Mouse (Mus musculus) heart, embryonic 10.5 days (tissue): ENCODE data around the gene Vps33a. TPM values are rescaled to one million over a fixed set of nuclear protein-coding genes. Genes with fewer than 3 reads are reported as not detected.

Experiments
- DNase-seq: peaks from one replicate; pipeline ENCODE4 v3.0.0-alpha.2; 2017; ENCODE audit warnings: low spot score
- H3K27ac ChIP-seq: fragments of 300-500 bp; sonication (generic); 2 replicates; pipeline ENCODE4 v1.5.1; 2016; ENCODE audit warnings: mild to moderate bottlenecking
- H3K27me3 ChIP-seq: fragments of 300-500 bp; sonication (generic); 2 replicates; pipeline ENCODE4 v1.6.1; 2016; ENCODE audit warnings: mild to moderate bottlenecking; ENCODE audit not compliant: poor library complexity, insufficient read depth, severe bottlenecking
- H3K36me3 ChIP-seq: fragments of 300-500 bp; sonication (generic); 2 replicates; pipeline ENCODE4 v1.6.1; 2016; ENCODE audit warnings: mild to moderate bottlenecking, moderate library complexity
- H3K4me1 ChIP-seq: fragments of 300-500 bp; sonication (generic); 2 replicates; pipeline ENCODE4 v1.6.1; 2016; ENCODE audit warnings: mild to moderate bottlenecking
- H3K4me3 ChIP-seq: fragments of 300-500 bp; sonication (generic); 2 replicates; pipeline ENCODE4 v1.5.1; 2016; ENCODE audit warnings: mild to moderate bottlenecking, moderate library complexity
- H3K9me3 ChIP-seq: fragments of 300-500 bp; sonication (generic); 2 replicates; pipeline ENCODE4 v1.6.1; 2016; ENCODE audit warnings: mild to moderate bottlenecking, moderate library complexity
- WGBS: fragments of 180-500 bp; shearing (Covaris S2); methylation state at CpG from one replicate; pipeline ENCODE4 v1.1.7; 2016; 5-methylcytosine and 5-hydroxymethylcytosine counted together
- polyA plus RNA-seq: library from polyadenylated mRNA; unstranded; fragments of >200 nt; fragmentation: Nextera tagmentation; extraction: Ambion mirVana; gene quantifications from 2 replicates; pipeline ENCODE4 v1.2.1, GENCODE M21; 2016

The Vps33a gene
- polyA plus RNA-seq, 1 experiment from 2014 or later, result 23.5 TPM

GRCm38 (mm10) chr5:123573362-123573761 lies 524 bp upstream of the Vps33a start:
- H3K4me1 ChIP-seq, result peaks cover 10% of the 10 kb centered on the region
- WGBS, result 58% methylated on average over 8 of the region's 8 CpGs
- H3K27me3 ChIP-seq, result no peaks in the 10 kb centered on the region
- H3K36me3 ChIP-seq, result peaks cover 34% of the 10 kb centered on the region
- peak overlapping the region; percentile 79 for H3K4me3 ChIP-seq
- H3K9me3 ChIP-seq, result no peaks in the 10 kb centered on the region
- H3K27ac ChIP-seq, result 0 out of 2 replicates have a peak overlapping the region, but pooled peaks have one; percentile 87
- DNase-seq, result no peak

GRCm38 (mm10) chr5:123561128-123561527 lies 11.7 kb downstream of the Vps33a start:
- Histone ChIP-seq H3K27ac (no peak overlapping the region), H3K27me3 (no peaks in the 10 kb centered on the region), H3K4me3 (no peak overlapping the region), H3K36me3 (peaks cover 93% of the 10 kb centered on the region), H3K4me1 (no peaks in the 10 kb centered on the region), H3K9me3 (no peaks in the 10 kb centered on the region)
- 93% methylated on average over 11 of the region's 11 CpGs for whole genome bisulfite sequencing
- DNase-seq, result no peak

GRCm38 (mm10) chr5:123559588-123559987 lies 13.2 kb downstream of the Vps33a start:
- no peaks in the 10 kb centered on the region for H3K4me1 ChIP-seq
- peaks cover 87% of the 10 kb centered on the region for H3K36me3 ChIP-seq
- no peak overlapping the region for H3K4me3 ChIP-seq
- no peaks in the 10 kb centered on the region for H3K9me3 ChIP-seq
- H3K27me3 ChIP-seq, result no peaks in the 10 kb centered on the region
- 90% methylated on average over 8 of the region's 8 CpGs for WGBS
- no peak for DNase-seq
- H3K27ac ChIP-seq, result no peak overlapping the region

- Histone ChIP-seq H3K4me3 (no peak overlapping the region), H3K4me1 (no peaks in the 10 kb centered on the region), H3K9me3 (no peaks in the 10 kb centered on the region), H3K36me3 (peaks cover 61% of the 10 kb centered on the region), H3K27ac (no peak overlapping the region), H3K27me3 (no peaks in the 10 kb centered on the region)
- 80% methylated on average over 2 of the region's 2 CpGs for WGBS
- DNase-seq, result no peak
Observed at GRCm38 (mm10) chr5:123556451-123556850, 16.4 kb downstream of the Vps33a start.

GRCm38 (mm10) chr5:123555693-123556092 lies 17.1 kb downstream of the Vps33a start:
- Histone ChIP-seq H3K27me3 (no peaks in the 10 kb centered on the region), H3K4me3 (no peak overlapping the region), H3K9me3 (no peaks in the 10 kb centered on the region), H3K36me3 (peaks cover 55% of the 10 kb centered on the region), H3K27ac (no peak overlapping the region), H3K4me1 (no peaks in the 10 kb centered on the region)
- 84% methylated on average over 7 of the region's 7 CpGs for WGBS
- no peak for DNase-seq

GRCm38 (mm10) chr5:123533801-123534200 lies 39.0 kb downstream of the Vps33a start:
- H3K27ac ChIP-seq, result no peak overlapping the region
- no peak overlapping the region for H3K4me3 ChIP-seq
- H3K4me1 ChIP-seq, result no peaks in the 10 kb centered on the region
- no peaks in the 10 kb centered on the region for H3K9me3 ChIP-seq
- H3K36me3 ChIP-seq, result peaks cover 81% of the 10 kb centered on the region
- DNase-seq, result no peak
- WGBS, result 93% methylated on average over 10 of the region's 10 CpGs
- H3K27me3 ChIP-seq, result no peaks in the 10 kb centered on the region

GRCm38 (mm10) chr5:123530056-123530455 lies 42.8 kb downstream of the Vps33a start:
- Histone ChIP-seq H3K27ac (no peak overlapping the region), H3K27me3 (no peaks in the 10 kb centered on the region), H3K4me1 (no peaks in the 10 kb centered on the region), H3K4me3 (no peak overlapping the region), H3K36me3 (peaks cover 68% of the 10 kb centered on the region), H3K9me3 (no peaks in the 10 kb centered on the region)
- 88% methylated on average over 8 of the region's 8 CpGs for WGBS
- no peak for DNase-seq

- Histone ChIP-seq H3K36me3 (peaks cover 57% of the 10 kb centered on the region), H3K27me3 (no peaks in the 10 kb centered on the region), H3K4me3 (no peak overlapping the region), H3K9me3 (no peaks in the 10 kb centered on the region), H3K27ac (no peak overlapping the region), H3K4me1 (peaks cover 5% of the 10 kb centered on the region)
- no peak for DNase-seq
- WGBS, result 74% methylated on average over 7 of the region's 7 CpGs
Observed at GRCm38 (mm10) chr5:123528641-123529040, 44.2 kb downstream of the Vps33a start.

- H3K4me1 ChIP-seq, result peaks cover 18% of the 10 kb centered on the region
- no peak overlapping the region for H3K27ac ChIP-seq
- 87% methylated on average over 9 of the region's 9 CpGs for whole genome bisulfite sequencing
- no peak for DNase-seq
- no peaks in the 10 kb centered on the region for H3K9me3 ChIP-seq
- H3K27me3 ChIP-seq, result no peaks in the 10 kb centered on the region
- peaks cover 31% of the 10 kb centered on the region for H3K36me3 ChIP-seq
- H3K4me3 ChIP-seq, result no peak overlapping the region
Observed at GRCm38 (mm10) chr5:123525916-123526495, 46.8 kb downstream of the Vps33a start.

- H3K27ac ChIP-seq, result peak within 1 kb of the TSS; percentile 93
- WGBS, result 75% methylated on average over 7 of the region's 7 CpGs
- peaks cover 18% of the 10 kb centered on the region for H3K4me1 ChIP-seq
Observed at GRCm38 (mm10) chr5:123525281-123525680, 47.6 kb downstream of the Vps33a start, which contains the start of gene Gm49027. TSS of gene Gm49027 (minus strand) at chr5:123525488.

GRCm38 (mm10) chr5:123524393-123524750 lies 48.5 kb downstream of the Vps33a start:
- Histone ChIP-seq H3K4me1 (peaks cover 18% of the 10 kb centered on the region), H3K27ac (peak overlapping the region; percentile 93)
- WGBS, result 0% methylated on average over 27 of the region's 27 CpGs

More at GRCm38 (mm10) chr5:123525281-123525680, 47.6 kb downstream of the Vps33a start, which contains the start of gene Gm49027:
- Histone ChIP-seq H3K36me3 (peaks cover 24% of the 10 kb centered on the region), H3K4me3 (peak within 1 kb of the TSS; percentile 95), H3K27me3 (no peaks in the 10 kb centered on the region), H3K9me3 (no peaks in the 10 kb centered on the region)
- DNase-seq, result no peak

GRCm38 (mm10) chr5:123523692-123524392 lies 49.0 kb downstream of the Vps33a start, which contains the start of gene Diablo:
TSS of gene Diablo (minus strand) at chr5:123524176.
- H3K27me3 ChIP-seq, result no peaks in the 10 kb centered on the region
- under 1% methylated on average over 82 of the region's 82 CpGs for WGBS
- H3K9me3 ChIP-seq, result no peaks in the 10 kb centered on the region
- DNase-seq, result peak; percentile 99
- H3K36me3 ChIP-seq, result peaks cover 22% of the 10 kb centered on the region
- H3K4me1 ChIP-seq, result peaks cover 18% of the 10 kb centered on the region
- H3K27ac ChIP-seq, result peak within 1 kb of the TSS; percentile 93
- H3K4me3 ChIP-seq, result peak within 1 kb of the TSS; percentile 95

More at GRCm38 (mm10) chr5:123524393-123524750, 48.5 kb downstream of the Vps33a start:
- Histone ChIP-seq H3K36me3 (peaks cover 22% of the 10 kb centered on the region), H3K4me3 (peak overlapping the region; percentile 95), H3K27me3 (no peaks in the 10 kb centered on the region), H3K9me3 (no peaks in the 10 kb centered on the region)
- no peak for DNase-seq

GRCm38 (mm10) chr5:123522166-123522565 lies 50.7 kb downstream of the Vps33a start:
- no peaks in the 10 kb centered on the region for H3K27me3 ChIP-seq
- WGBS, result 70% methylated on average over 1 of the region's 1 CpGs
- H3K4me3 ChIP-seq, result no peak overlapping the region
- no peaks in the 10 kb centered on the region for H3K9me3 ChIP-seq
- peaks cover 24% of the 10 kb centered on the region for H3K36me3 ChIP-seq
- no peak for DNase-seq
- peaks cover 18% of the 10 kb centered on the region for H3K4me1 ChIP-seq
- H3K27ac ChIP-seq, result no peak overlapping the region
